Mouse (Mus musculus): Measurements from ENCODE around the gene Rdh13.

DNA sequence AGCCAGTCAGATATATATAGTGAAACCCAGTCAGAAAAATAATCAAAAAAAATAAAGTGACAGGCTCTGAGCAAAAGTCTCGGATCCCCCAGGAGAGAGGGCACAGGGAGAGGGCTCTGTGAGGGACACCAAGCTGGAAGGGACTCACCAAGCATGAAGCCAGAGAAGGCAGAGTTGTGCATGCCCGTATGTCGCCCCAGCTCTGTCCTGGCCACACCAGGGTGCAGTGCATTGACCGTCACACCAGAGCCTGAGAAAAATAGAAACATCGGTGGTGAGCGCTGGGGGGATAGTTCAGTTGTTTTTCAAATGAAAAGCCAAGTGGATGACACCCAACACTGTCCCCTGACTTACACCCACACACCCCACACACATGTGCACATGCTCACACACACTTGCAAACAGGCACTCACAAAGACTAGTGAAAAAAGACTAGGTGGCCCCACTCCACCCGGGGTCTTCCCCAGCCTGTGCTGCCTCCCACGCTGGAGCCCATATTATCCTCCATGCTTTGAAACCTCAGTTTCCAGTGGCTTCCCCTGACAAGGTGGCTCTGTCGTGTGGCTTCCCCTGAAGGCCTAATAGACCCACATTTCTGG, 15.1 kb downstream of the Rdh13 start:
- no peak for TF ChIP-seq CTCF (IDR thresholded peaks at IDR 0.05; ENCODE audit: control insufficient read depth, insufficient read depth, insufficient read length)
- no peak for TF ChIP-seq MYOD1 (IDR thresholded peaks at IDR 0.05; ENCODE audit: control insufficient read depth, insufficient read length, low read depth)
- TF ChIP-seq USF1 (IDR thresholded peaks at IDR 0.05; ENCODE audit: low read depth) = no peak
- no peak for TF ChIP-seq MYOG (IDR thresholded peaks at IDR 0.05; ENCODE audit: control insufficient read depth, extremely low read depth, insufficient read length)
- no peak for TF ChIP-seq MAX (IDR thresholded peaks at IDR 0.05)

Data from C2C12 (cell line).